Mouse (Mus musculus): ENCODE results near the gene Elp6. TPM values are rescaled to one million over a fixed set of nuclear protein-coding genes. Genes with fewer than 3 reads are reported as not detected.

Elp6 gene
- polyA plus RNA-seq, 1 experiment from 2014 or later, result 20.5 TPM

GRCm38 (mm10) chr9:110275882-110276281 is 29.1 kb upstream of the Elp6 start:
- no peak for ATAC-seq
- 70% methylated on average over 5 of the region's 5 CpGs for WGBS
- Histone ChIP-seq H3K27me3 (replicated peaks; ENCODE audit: control insufficient read depth, insufficient read depth, low read length) (no peaks in the 10 kb centered on the region), H3K9ac (ENCODE audit: low read depth, low read length) (no peak overlapping the region), H3K36me3 (ENCODE audit: control insufficient read depth, insufficient read depth, low read length) (no peaks in the 10 kb centered on the region), H3K4me1 (ENCODE audit: control insufficient read depth, insufficient read depth, low read length) (no peaks in the 10 kb centered on the region), H3K4me2 (ENCODE audit: low read depth, low read length) (no peak overlapping the region), H3K9me3 (ENCODE audit: control insufficient read depth, low read length) (no peaks in the 10 kb centered on the region), H3K4me3 (ENCODE audit: low read length) (no peak overlapping the region), H3K27ac (ENCODE audit: low read length) (no peak overlapping the region)

GRCm38 (mm10) chr9:110277431-110277881 is 27.5 kb upstream of the Elp6 start:
- H3K4me3 ChIP-seq (ENCODE audit: low read length), result no peak overlapping the region
- ATAC-seq, result no peak
- no peaks in the 10 kb centered on the region for H3K9me3 ChIP-seq (ENCODE audit: control insufficient read depth, low read length)

GRCm38 (mm10) chr9:110284075-110284697 is 20.8 kb upstream of the Elp6 start:
- no peak overlapping the region for H3K4me2 ChIP-seq (ENCODE audit: low read depth, low read length)
- 92% methylated on average over 8 of the region's 10 CpGs for WGBS
- no peaks in the 10 kb centered on the region for H3K36me3 ChIP-seq (ENCODE audit: control insufficient read depth, insufficient read depth, low read length)
- no peak for ATAC-seq
- H3K27ac ChIP-seq (ENCODE audit: low read length), result no peak overlapping the region
- H3K9me3 ChIP-seq (ENCODE audit: control insufficient read depth, low read length), result no peaks in the 10 kb centered on the region
- H3K4me3 ChIP-seq (ENCODE audit: low read length), result no peak overlapping the region
- no peaks in the 10 kb centered on the region for H3K4me1 ChIP-seq (ENCODE audit: control insufficient read depth, insufficient read depth, low read length)
- no peaks in the 10 kb centered on the region for H3K27me3 ChIP-seq (replicated peaks; ENCODE audit: control insufficient read depth, insufficient read depth, low read length)
- H3K9ac ChIP-seq (ENCODE audit: low read depth, low read length), result no peak overlapping the region

More at GRCm38 (mm10) chr9:110277431-110277881, 27.5 kb upstream of the Elp6 start:
- Histone ChIP-seq H3K36me3 (ENCODE audit: control insufficient read depth, insufficient read depth, low read length) (no peaks in the 10 kb centered on the region), H3K4me2 (ENCODE audit: low read depth, low read length) (no peak overlapping the region), H3K9ac (ENCODE audit: low read depth, low read length) (no peak overlapping the region), H3K27me3 (replicated peaks; ENCODE audit: control insufficient read depth, insufficient read depth, low read length) (no peaks in the 10 kb centered on the region), H3K27ac (ENCODE audit: low read length) (no peak overlapping the region), H3K4me1 (ENCODE audit: control insufficient read depth, insufficient read depth, low read length) (no peaks in the 10 kb centered on the region)
- WGBS, result 60% methylated on average over 8 of the region's 8 CpGs

- no peak for ATAC-seq
- 74% methylated on average over 7 of the region's 7 CpGs for WGBS
- no peak overlapping the region for H3K9ac ChIP-seq (ENCODE audit: low read depth, low read length)
- H3K27ac ChIP-seq (ENCODE audit: low read length), result no peak overlapping the region
- no peaks in the 10 kb centered on the region for H3K36me3 ChIP-seq (ENCODE audit: control insufficient read depth, insufficient read depth, low read length)
- H3K4me3 ChIP-seq (ENCODE audit: low read length), result no peak overlapping the region
- no peaks in the 10 kb centered on the region for H3K27me3 ChIP-seq (replicated peaks; ENCODE audit: control insufficient read depth, insufficient read depth, low read length)
- no peaks in the 10 kb centered on the region for H3K9me3 ChIP-seq (ENCODE audit: control insufficient read depth, low read length)
- H3K4me2 ChIP-seq (ENCODE audit: low read depth, low read length), result no peak overlapping the region
- H3K4me1 ChIP-seq (ENCODE audit: control insufficient read depth, insufficient read depth, low read length), result no peaks in the 10 kb centered on the region
Observed at GRCm38 (mm10) chr9:110287321-110287924, 17.6 kb upstream of the Elp6 start.

- WGBS, result 63% methylated on average over 12 of the region's 12 CpGs
Observed at GRCm38 (mm10) chr9:110293254-110293718, 11.7 kb upstream of the Elp6 start.

GRCm38 (mm10) chr9:110293873-110294415 is 11.0 kb upstream of the Elp6 start:
- Histone ChIP-seq H3K4me3 (ENCODE audit: low read length) (no peak overlapping the region), H3K4me1 (ENCODE audit: control insufficient read depth, insufficient read depth, low read length) (no peaks in the 10 kb centered on the region), H3K9me3 (ENCODE audit: control insufficient read depth, low read length) (no peaks in the 10 kb centered on the region), H3K27ac (ENCODE audit: low read length) (no peak overlapping the region), H3K4me2 (ENCODE audit: low read depth, low read length) (no peak overlapping the region), H3K36me3 (ENCODE audit: control insufficient read depth, insufficient read depth, low read length) (no peaks in the 10 kb centered on the region), H3K9ac (ENCODE audit: low read depth, low read length) (no peak overlapping the region), H3K27me3 (replicated peaks; ENCODE audit: control insufficient read depth, insufficient read depth, low read length) (no peaks in the 10 kb centered on the region)
- 83% methylated on average over 13 of the region's 13 CpGs for WGBS
- no peak for ATAC-seq

More at GRCm38 (mm10) chr9:110293254-110293718, 11.7 kb upstream of the Elp6 start:
- Histone ChIP-seq H3K36me3 (ENCODE audit: control insufficient read depth, insufficient read depth, low read length) (no peaks in the 10 kb centered on the region), H3K27ac (ENCODE audit: low read length) (no peak overlapping the region), H3K4me3 (ENCODE audit: low read length) (no peak overlapping the region), H3K9me3 (ENCODE audit: control insufficient read depth, low read length) (no peaks in the 10 kb centered on the region), H3K4me2 (ENCODE audit: low read depth, low read length) (no peak overlapping the region), H3K4me1 (ENCODE audit: control insufficient read depth, insufficient read depth, low read length) (no peaks in the 10 kb centered on the region), H3K9ac (ENCODE audit: low read depth, low read length) (no peak overlapping the region), H3K27me3 (replicated peaks; ENCODE audit: control insufficient read depth, insufficient read depth, low read length) (no peaks in the 10 kb centered on the region)
- no peak for ATAC-seq

GRCm38 (mm10) chr9:110294786-110295185 is 10.2 kb upstream of the Elp6 start:
- 42% methylated on average over 3 of the region's 3 CpGs for WGBS
- no peak overlapping the region for H3K4me3 ChIP-seq (ENCODE audit: low read length)
- no peak overlapping the region for H3K4me2 ChIP-seq (ENCODE audit: low read depth, low read length)
- no peaks in the 10 kb centered on the region for H3K4me1 ChIP-seq (ENCODE audit: control insufficient read depth, insufficient read depth, low read length)
- H3K9ac ChIP-seq (ENCODE audit: low read depth, low read length), result no peak overlapping the region
- no peak for ATAC-seq
- no peak overlapping the region for H3K27ac ChIP-seq (ENCODE audit: low read length)
- H3K9me3 ChIP-seq (ENCODE audit: control insufficient read depth, low read length), result no peaks in the 10 kb centered on the region
- no peaks in the 10 kb centered on the region for H3K36me3 ChIP-seq (ENCODE audit: control insufficient read depth, insufficient read depth, low read length)
- no peaks in the 10 kb centered on the region for H3K27me3 ChIP-seq (replicated peaks; ENCODE audit: control insufficient read depth, insufficient read depth, low read length)

GRCm38 (mm10) chr9:110296867-110297627 is 7.9 kb upstream of the Elp6 start:
- 6% methylated on average over 5 of the region's 5 CpGs for WGBS
- no peaks in the 10 kb centered on the region for H3K4me1 ChIP-seq (ENCODE audit: control insufficient read depth, insufficient read depth, low read length)
- ATAC-seq, result peak; percentile 60; the same call in 1 of the 2 replicates
- no peak overlapping the region for H3K27ac ChIP-seq (ENCODE audit: low read length)
- H3K4me2 ChIP-seq (ENCODE audit: low read depth, low read length), result no peak overlapping the region
- no peaks in the 10 kb centered on the region for H3K36me3 ChIP-seq (ENCODE audit: control insufficient read depth, insufficient read depth, low read length)
- H3K4me3 ChIP-seq (ENCODE audit: low read length), result no peak overlapping the region
- no peaks in the 10 kb centered on the region for H3K9me3 ChIP-seq (ENCODE audit: control insufficient read depth, low read length)
- H3K9ac ChIP-seq (ENCODE audit: low read depth, low read length), result no peak overlapping the region
- H3K27me3 ChIP-seq (replicated peaks; ENCODE audit: control insufficient read depth, insufficient read depth, low read length), result no peaks in the 10 kb centered on the region

GRCm38 (mm10) chr9:110304516-110304915 is 457 bp upstream of the Elp6 start:
- peak overlapping the region; percentile 87 for H3K27ac ChIP-seq (ENCODE audit: low read length)

More at GRCm38 (mm10) chr9:110304516-110304915, 457 bp upstream of the Elp6 start:
- Histone ChIP-seq H3K36me3 (ENCODE audit: control insufficient read depth, insufficient read depth, low read length) (no peaks in the 10 kb centered on the region), H3K27me3 (replicated peaks; ENCODE audit: control insufficient read depth, insufficient read depth, low read length) (no peaks in the 10 kb centered on the region), H3K9me3 (ENCODE audit: control insufficient read depth, low read length) (no peaks in the 10 kb centered on the region), H3K4me3 (ENCODE audit: low read length) (peak overlapping the region; percentile 58), H3K4me1 (ENCODE audit: control insufficient read depth, insufficient read depth, low read length) (peaks cover 6% of the 10 kb centered on the region; the same call in 1 of the 2 replicates), H3K9ac (ENCODE audit: low read depth, low read length) (peak overlapping the region; percentile 79), H3K4me2 (ENCODE audit: low read depth, low read length) (peak overlapping the region; percentile 67)
- no peak for ATAC-seq
- 6% methylated on average over 4 of the region's 4 CpGs for WGBS
